Mouse (Mus musculus) limb, embryonic 14.5 days (tissue): ENCODE results near the gene Gm20388. TPM values are rescaled to one million over a fixed set of nuclear protein-coding genes. Genes with fewer than 3 reads are reported as not detected.

Experiments
- ATAC-seq: fragments of 200-750 bp; cut with Nextera tagmentation; 2 replicates; pipeline ENCODE4 v1.8.0; 2017; ENCODE audit warnings: low read depth, moderate number of reproducible peaks, moderate TSS enrichment; ENCODE audit not compliant: low FRiP score
- DNase-seq: peaks from one replicate; pipeline ENCODE4 v3.0.0-alpha.2; 2015; ENCODE audit warnings: low spot score
- H3K27ac ChIP-seq: fragments of 300-500 bp; sonication (generic); replicated peaks from 2 replicates; pipeline ENCODE4 v1.5.1; 2014; ENCODE audit warnings: low read depth, mild to moderate bottlenecking, low read length, moderate library complexity, mixed read lengths
- H3K27me3 ChIP-seq: fragments of 300-500 bp; sonication (generic); 2 replicates; pipeline ENCODE4 v1.6.1; 2014; ENCODE audit warnings: low read length, mixed read lengths; ENCODE audit not compliant: control insufficient read depth, insufficient read depth
- H3K36me3 ChIP-seq: fragments of 300-500 bp; sonication (generic); 2 replicates; pipeline ENCODE4 v1.6.1; 2014; ENCODE audit warnings: mild to moderate bottlenecking, low read length, moderate library complexity, mixed read lengths; ENCODE audit not compliant: control insufficient read depth, insufficient read depth
- H3K4me1 ChIP-seq: fragments of 300-500 bp; sonication (generic); 2 replicates; pipeline ENCODE4 v1.6.1; 2014; ENCODE audit warnings: antibody characterized with exemption, low read length, mixed read lengths; ENCODE audit not compliant: control insufficient read depth, insufficient read depth
- H3K4me2 ChIP-seq: fragments of 300-500 bp; sonication (generic); replicated peaks from 2 replicates; pipeline ENCODE4 v1.6.1; 2014; ENCODE audit warnings: low read depth, mild to moderate bottlenecking, low read length, moderate library complexity; ENCODE audit not compliant: severe bottlenecking
- H3K4me3 ChIP-seq: fragments of 300-500 bp; sonication (generic); replicated peaks from 2 replicates; pipeline ENCODE4 v1.5.1; 2014; ENCODE audit warnings: low read length
- H3K9ac ChIP-seq: fragments of 300-500 bp; sonication (generic); 2 replicates; pipeline ENCODE4 v1.6.1; 2014; ENCODE audit warnings: mild to moderate bottlenecking, low read depth, low read length, moderate library complexity; ENCODE audit not compliant: severe bottlenecking
- H3K9me3 ChIP-seq: fragments of 300-500 bp; sonication (generic); 2 replicates; pipeline ENCODE4 v1.6.1; 2016; ENCODE audit warnings: low read length; ENCODE audit not compliant: control insufficient read depth
- POLR2A ChIP-seq: fragments of 200-500 bp; IDR thresholded peaks from 2 replicates; pipeline ENCODE4 v1.8.0; 2012; ENCODE audit warnings: inconsistent platforms, mild to moderate bottlenecking, moderate library complexity, borderline replicate concordance; ENCODE audit not compliant: insufficient read depth, insufficient read length; ENCODE audit errors: extremely low read depth
- WGBS: fragments of 180-500 bp; shearing (Covaris S2); extraction: QIAGEN DNeasy Blood & Tissue Kit; methylation state at CpG from one replicate; pipeline ENCODE4 v1.1.7; 2014; 5-methylcytosine and 5-hydroxymethylcytosine counted together
- polyA plus RNA-seq, 2 experiments: library from polyadenylated mRNA; depleted of rRNA in 1 of 2; stranded (reverse) in 1 of 2; unstranded in 1 of 2; fragments of >200 nt; fragmentation: Nextera tagmentation in 1 of 2; extraction: Ambion mirVana in 1 of 2; gene quantifications; 2 replicates each; pipeline versions ENCODE4 v1.2.1 to v1.2.3; 2012 to 2014

Gm20388 gene
- polyA plus RNA-seq, 2 experiments, result 1.9 to 49.9 TPM

- DNase-seq (no peak), ATAC-seq (no peak)
- Histone ChIP-seq H3K9ac (no peak overlapping the region), H3K36me3 (no peaks in the 10 kb centered on the region), H3K9me3 (no peaks in the 10 kb centered on the region), H3K27me3 (no peaks in the 10 kb centered on the region), H3K27ac (no peak overlapping the region), H3K4me1 (peaks cover 24% of the 10 kb centered on the region), H3K4me2 (no peak overlapping the region), H3K4me3 (no peak overlapping the region)
- WGBS, result 94% methylated on average over 9 of the region's 9 CpGs
- no peak for TF ChIP-seq POLR2A
Observed at GRCm38 (mm10) chr8:122050620-122051019, 2140.0 kb downstream of the Gm20388 start.

GRCm38 (mm10) chr8:122055321-122055720 is 2144.7 kb downstream of the Gm20388 start:
- Histone ChIP-seq H3K9me3 (no peaks in the 10 kb centered on the region), H3K4me3 (no peak overlapping the region), H3K4me1 (peaks cover 18% of the 10 kb centered on the region), H3K27ac (0 out of 2 replicates have a peak overlapping the region, but pooled peaks have one; percentile 39), H3K4me2 (no peak overlapping the region), H3K27me3 (no peaks in the 10 kb centered on the region), H3K36me3 (no peaks in the 10 kb centered on the region), H3K9ac (no peak overlapping the region)
- DNase-seq, result no peak
- 32% methylated on average over 10 of the region's 10 CpGs for WGBS
- no peak for TF ChIP-seq POLR2A
- ATAC-seq, result 0 out of 2 replicates have a peak, but pooled peaks have one; percentile 24

GRCm38 (mm10) chr8:122056113-122056512 is 2145.5 kb downstream of the Gm20388 start:
- no peak for TF ChIP-seq POLR2A
- Histone ChIP-seq H3K27me3 (no peaks in the 10 kb centered on the region), H3K4me3 (no peak overlapping the region), H3K4me2 (no peak overlapping the region), H3K9me3 (no peaks in the 10 kb centered on the region), H3K9ac (no peak overlapping the region), H3K36me3 (no peaks in the 10 kb centered on the region), H3K27ac (no peak overlapping the region), H3K4me1 (peaks cover 18% of the 10 kb centered on the region)
- 60% methylated on average over 1 of the region's 1 CpGs for WGBS
- ATAC-seq (no peak), DNase-seq (no peak)

GRCm38 (mm10) chr8:122056882-122057281 is 2146.2 kb downstream of the Gm20388 start:
- TF ChIP-seq POLR2A, result no peak
- Histone ChIP-seq H3K27ac (no peak overlapping the region), H3K9ac (no peak overlapping the region), H3K4me3 (no peak overlapping the region), H3K9me3 (no peaks in the 10 kb centered on the region), H3K27me3 (no peaks in the 10 kb centered on the region), H3K4me2 (no peak overlapping the region), H3K36me3 (no peaks in the 10 kb centered on the region), H3K4me1 (peaks cover 18% of the 10 kb centered on the region)
- 57% methylated on average over 7 of the region's 7 CpGs for WGBS
- DNase-seq, result no peak
- ATAC-seq, result no peak

DNA sequence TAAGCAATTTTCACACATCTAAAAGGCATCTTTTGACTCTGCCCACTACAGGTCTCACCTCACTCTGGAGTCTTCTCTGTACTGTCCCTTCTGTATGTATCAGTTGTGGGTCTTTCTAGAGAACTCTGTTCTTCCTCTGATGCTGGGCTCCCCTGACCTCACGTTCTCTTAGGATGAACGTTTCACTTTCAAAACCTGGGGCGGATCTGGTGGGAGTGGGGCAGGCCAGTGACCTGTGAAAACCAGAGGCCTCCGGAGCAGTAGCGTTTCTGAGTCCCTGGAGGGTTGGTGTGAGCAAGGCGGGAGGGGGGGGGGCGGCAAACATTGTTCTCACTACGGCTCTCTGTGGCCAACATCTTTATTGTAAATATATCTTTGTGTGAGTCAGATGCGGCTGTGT is 2147.9 kb downstream of the Gm20388 start:
- ATAC-seq (no peak), DNase-seq (no peak)
- Histone ChIP-seq H3K9ac (no peak overlapping the region), H3K27ac (no peak overlapping the region), H3K36me3 (no peaks in the 10 kb centered on the region), H3K4me2 (no peak overlapping the region), H3K27me3 (no peaks in the 10 kb centered on the region), H3K9me3 (no peaks in the 10 kb centered on the region), H3K4me1 (peaks cover 18% of the 10 kb centered on the region), H3K4me3 (no peak overlapping the region)
- 53% methylated on average over 9 of the region's 9 CpGs for WGBS
- no peak for TF ChIP-seq POLR2A

DNA sequence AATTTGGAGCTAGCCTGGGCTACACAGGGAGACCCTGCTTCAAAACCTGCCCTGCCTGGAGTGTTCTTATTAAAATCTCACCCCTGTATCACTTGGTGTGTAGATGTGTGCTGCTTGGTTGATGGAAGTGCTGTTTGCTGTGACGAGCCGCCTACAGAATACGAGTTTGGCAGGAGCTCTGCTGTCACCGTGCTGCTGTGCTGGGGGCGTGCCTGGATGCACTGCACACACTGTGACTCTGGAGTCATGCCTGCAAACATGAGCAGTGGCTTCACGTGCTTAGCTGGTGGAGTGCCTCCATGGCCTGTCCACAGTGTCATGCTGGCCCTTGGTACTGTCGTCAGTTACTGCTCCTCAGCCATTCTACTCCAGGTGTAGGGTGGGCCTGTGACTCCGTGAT is 2148.3 kb downstream of the Gm20388 start:
- ATAC-seq, result no peak
- H3K9me3 ChIP-seq, result no peaks in the 10 kb centered on the region
- peaks cover 18% of the 10 kb centered on the region for H3K4me1 ChIP-seq
- no peak for DNase-seq
- 78% methylated on average over 8 of the region's 8 CpGs for WGBS
- H3K4me2 ChIP-seq, result no peak overlapping the region
- H3K9ac ChIP-seq, result no peak overlapping the region
- no peak overlapping the region for H3K27ac ChIP-seq
- H3K36me3 ChIP-seq, result no peaks in the 10 kb centered on the region
- no peak for TF ChIP-seq POLR2A
- no peaks in the 10 kb centered on the region for H3K27me3 ChIP-seq
- H3K4me3 ChIP-seq, result no peak overlapping the region
